Mouse (Mus musculus) c-Kit-positive CD71-negative TER-119-negative erythroid progenitor cells, embryonic 14.5 days (primary cell): Measurements from ENCODE around the gene Eps8.

ENCODE experiments used
- DNase-seq: peaks from one replicate; pipeline ENCODE4 v3.0.0-alpha.2; 2013; ENCODE audit warnings: low read depth

Gene Eps8

DNA sequence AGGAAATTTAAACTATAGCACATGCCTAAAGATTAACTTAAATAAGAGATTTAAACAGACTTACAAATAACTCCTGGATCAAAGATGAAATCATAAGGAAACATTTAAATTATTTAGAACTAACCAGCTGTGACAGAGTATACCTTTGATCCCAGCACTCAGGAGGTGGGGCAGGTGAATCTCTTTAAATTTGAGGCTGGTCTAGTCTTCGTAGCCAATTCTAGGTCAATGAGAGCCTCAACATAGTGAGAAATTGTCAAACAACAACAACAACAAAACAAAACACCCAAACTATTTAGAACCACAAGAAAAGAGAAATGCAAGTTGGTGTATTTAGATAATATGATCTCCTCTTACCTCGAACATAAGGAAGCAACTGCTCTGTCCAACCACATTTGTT lies at the start of gene Eps8:
Eps8 (minus strand) TSS at position 101 of the 400 bp plus-strand sequence.
- DNase-seq = no peak

DNA sequence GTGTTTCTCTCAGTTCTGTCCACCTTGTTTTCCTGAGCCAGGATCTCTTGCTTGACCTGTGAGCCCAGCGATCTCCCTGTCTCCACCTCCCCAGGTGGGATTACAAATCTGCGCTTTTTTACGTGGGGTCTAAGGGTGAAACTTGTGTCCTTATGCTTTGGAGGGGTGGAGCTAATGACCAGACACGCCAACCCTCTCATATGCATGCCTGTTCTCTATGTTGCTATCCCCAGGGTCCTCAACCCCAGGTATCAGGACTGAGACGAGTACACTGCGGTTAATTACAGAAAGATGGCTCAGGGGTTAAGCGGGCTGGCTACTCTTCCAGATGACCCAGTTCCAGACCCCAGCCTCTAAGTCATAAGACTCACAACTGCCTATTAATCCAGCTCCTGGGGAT lies 48.8 kb upstream of the Eps8 start:
- DNase-seq = no peak

DNA sequence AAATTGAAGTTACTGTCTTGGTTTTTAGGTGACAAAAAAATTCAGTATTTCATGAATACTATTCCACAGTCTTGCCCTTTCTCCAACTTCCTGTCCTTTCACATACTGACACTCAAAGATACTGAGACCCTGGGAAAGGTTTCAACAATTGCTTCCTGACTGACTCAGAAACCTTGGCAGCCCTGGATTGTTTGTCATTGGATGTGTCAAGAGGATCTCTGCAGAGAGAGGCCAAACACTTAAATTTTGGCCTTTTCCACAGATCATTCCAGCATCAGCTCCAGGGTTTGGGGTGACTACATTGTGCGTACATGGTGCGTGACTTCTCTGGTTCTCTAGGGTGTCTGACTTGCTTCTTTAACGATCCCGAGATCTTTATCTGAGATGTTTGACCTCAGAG lies 48.2 kb upstream of the Eps8 start:
- DNase-seq = no peak

DNA sequence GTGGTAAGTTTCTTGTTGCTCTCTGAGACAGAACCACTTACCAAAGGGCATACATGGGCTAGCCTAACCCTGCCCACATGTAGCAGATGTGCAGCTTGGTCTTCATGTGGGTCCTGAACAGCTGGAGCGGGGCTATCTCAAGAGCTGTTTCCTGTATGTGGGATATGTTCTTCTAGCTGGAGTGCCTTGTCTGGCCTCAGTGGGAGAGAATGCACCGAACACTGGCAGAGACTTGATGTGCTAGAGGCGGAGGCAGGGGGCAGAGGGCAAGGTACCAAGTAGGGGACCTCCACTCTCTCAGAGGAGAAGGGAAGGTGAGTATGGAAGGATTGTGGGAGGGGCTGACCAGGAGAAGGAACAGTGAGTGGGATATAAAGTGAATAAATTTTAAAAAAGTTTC lies 47.5 kb upstream of the Eps8 start:
- DNase-seq = no peak

DNA sequence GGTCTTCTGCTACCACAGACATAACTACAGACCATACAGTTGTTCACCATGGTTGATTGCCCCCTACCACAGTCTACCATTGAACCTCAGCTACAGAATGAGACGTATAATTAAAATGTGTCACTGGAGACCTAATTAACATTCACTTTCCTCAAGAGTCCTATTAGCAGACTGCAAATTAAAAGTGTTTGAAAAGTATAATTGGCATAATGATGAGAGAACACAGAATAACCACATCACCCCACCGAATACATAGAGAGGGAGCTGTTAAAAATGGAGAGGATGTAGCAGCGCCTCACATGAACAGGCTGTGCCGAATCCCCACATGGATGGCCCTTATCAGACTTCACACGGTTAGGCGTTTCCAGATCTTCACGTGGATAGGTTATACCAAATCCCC lies 44.8 kb upstream of the Eps8 start:
- DNase-seq = no peak

DNA sequence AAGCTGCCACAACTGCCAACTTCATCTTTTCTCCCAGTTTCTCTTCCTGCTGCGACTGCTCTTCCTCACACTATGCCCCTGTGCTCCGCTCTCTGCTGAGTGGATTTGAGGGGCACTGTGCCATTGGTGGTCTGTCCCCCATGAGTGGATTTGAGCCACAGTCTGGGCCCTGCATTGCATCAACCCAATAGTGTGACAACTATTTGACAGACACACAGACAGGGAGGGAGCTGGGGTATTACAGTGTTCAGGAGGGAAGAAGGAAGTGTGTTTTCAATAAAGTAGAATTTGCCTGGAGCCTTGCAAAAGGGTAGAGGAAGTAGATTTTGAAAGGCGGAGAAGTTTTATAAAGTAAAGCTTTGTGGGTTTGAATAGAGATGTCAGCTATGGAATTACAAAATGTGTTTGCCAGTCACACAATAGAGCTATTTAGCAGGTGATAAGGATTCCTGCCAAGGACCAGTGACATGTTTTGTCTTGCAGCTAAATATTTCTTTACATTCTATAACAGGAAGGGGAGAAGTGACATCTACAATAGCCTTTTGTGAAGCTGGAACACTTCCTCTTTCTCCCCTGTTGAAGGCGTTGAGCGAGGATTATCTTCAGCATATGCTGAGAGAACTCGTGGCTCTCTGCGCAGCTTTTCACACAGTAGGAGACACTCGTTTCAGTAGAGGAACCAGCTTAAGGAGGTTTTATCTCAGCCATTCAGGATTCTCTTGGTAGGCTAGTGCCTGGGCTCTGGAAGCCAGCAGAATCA lies 41.9 kb upstream of the Eps8 start:
- DNase-seq = peak; percentile 7

DNA sequence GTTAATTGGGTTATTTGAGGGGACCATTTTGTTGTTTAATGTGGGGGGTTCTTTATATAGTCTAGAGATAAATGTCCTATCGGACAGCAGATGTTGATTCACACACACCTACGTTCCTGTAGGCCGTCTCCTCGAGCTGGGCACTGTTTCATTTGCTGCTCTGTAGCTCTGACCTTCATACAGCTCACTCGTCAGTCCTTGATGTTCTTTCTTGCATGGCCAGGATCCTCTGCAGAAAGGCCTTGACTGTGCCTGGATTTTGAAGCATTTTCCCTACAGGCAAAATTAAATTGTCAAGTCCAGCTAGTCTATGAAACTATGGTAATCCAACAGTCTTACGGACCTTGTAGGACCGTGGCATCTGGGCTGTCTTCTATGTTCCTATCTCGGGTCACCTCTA lies 40.4 kb upstream of the Eps8 start:
- DNase-seq = no peak

DNA sequence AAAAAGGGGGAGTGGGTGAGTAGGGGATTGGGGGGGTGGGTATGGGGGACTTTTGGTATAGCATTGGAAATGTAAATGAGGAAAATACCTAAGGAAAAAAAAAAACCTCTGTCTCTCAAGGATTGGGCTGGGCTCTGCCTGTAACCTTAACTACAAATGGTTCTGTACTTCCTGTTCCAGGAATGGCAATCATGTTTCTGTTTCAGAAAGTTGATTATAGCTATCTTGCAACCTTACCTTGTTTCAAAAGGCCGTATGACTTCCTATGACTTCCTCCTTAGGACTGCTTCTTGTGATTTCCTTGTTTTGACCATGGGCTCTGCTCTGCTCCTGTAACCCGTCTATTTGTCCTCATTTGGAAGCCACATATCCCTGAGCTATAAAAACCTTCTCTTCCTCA lies 39.6 kb upstream of the Eps8 start:
- no peak for DNase-seq

DNA sequence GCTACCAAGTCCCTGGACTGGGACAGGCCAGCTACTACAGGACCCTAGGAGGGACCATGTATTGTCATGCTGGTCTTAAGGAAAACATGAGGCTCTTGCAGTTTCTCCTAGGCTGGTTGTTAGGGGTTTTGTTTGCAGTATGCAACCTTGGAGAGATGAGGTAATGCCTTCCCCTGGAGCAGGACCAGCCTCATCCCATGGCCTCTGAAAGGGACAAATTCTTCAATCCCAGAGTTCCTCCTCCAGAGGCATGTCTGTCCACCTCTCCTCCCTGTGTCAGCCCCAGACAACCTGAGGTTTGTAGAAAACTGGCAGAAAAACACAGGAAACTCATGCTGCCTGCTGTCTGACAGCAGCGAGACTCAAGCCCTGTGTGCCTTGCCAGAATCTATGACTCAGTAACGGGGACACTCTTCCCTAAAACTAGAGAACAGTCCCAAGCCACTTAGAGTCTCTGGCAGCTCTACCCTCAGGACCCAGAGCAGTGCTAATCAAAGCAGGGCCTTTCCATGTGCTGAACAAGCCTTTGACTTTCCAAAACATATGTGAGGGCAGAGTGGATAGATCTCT lies 36.0 kb upstream of the Eps8 start:
- no peak for DNase-seq

DNA sequence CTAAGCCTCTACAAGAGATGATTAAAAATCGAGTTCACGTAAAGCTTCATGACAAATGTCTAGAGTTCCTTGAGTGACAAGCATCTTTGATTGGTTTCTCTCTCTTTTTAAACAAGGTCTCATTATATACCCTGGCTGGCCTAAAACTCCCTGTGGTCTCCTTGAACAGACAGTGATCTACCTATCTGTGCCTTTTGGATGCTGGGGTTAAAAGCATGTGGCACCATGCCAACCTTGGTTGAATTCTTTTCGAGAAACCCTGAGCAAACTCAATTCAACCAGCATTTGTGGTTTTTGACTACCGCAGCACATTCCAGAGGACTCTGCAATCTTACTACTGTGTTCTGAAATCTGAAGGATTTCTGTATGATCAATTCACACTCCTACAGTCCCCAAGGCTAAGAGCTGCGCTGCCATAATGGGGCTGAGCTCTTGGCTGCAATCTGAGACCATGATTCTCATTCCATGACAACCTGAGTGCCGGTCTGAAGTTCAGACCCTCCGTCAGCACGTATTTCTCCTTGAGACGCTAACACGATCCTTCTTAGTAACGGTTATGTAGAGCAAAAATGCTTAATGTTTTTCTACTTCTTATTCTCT lies 33.9 kb upstream of the Eps8 start:
- DNase-seq = no peak

DNA sequence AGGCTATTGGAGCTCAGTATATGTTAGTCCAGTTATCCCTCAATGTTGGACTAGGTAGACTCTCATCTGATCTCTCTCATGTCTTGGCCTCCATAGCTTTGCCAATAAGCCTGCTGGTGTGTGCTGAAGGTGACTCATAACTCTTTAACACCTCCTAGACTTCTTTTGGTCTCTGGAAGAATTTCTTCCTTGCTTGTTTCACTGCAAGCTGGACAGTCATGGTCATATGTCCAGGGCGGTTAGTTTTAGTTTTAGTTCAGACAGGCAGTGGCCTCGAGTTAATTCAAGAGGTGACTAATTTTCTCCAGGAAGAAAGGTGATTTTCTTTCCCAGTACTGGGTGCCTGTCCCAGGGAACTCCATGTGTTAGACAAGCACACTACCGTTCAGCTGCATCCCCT lies 33.4 kb upstream of the Eps8 start:
- no peak for DNase-seq

DNA sequence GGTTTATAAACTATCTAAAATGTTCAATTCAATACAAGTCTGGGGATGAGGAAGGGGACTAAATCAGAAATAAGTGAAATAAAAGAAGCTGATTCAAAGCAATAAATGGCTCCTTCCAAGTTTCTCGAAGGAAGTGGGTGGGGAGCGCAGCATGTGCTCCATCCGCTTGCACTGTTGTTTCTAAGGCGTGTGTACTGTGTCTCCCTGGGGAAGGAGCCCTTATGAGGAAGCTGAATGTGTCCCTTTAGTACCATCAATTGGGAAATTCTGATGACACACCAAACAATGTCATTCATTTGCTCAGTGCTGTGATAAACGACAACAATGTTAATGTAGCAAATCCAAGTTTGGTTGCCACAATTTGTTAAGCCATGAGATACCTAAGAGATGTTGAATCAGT lies 33.0 kb upstream of the Eps8 start:
- no peak for DNase-seq

DNA sequence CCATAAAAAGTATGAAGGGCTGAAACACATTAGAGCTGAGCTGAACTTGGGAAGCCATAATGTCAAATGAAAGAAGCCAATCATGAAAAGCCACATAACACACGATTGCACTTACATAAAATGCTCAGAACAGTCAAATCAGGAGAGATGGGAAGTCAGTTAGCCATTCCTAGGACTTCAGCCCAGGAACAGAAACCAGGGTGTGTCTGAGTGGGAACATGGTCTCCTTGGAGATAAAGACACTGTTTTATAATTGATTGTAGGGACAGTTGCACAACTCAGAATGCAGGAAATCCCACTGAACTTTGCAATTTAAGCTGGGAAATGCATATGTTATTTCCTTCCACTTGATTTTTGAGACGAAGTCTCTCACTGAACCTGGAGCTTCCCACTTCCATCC lies 28.0 kb upstream of the Eps8 start:
- no peak for DNase-seq

DNA sequence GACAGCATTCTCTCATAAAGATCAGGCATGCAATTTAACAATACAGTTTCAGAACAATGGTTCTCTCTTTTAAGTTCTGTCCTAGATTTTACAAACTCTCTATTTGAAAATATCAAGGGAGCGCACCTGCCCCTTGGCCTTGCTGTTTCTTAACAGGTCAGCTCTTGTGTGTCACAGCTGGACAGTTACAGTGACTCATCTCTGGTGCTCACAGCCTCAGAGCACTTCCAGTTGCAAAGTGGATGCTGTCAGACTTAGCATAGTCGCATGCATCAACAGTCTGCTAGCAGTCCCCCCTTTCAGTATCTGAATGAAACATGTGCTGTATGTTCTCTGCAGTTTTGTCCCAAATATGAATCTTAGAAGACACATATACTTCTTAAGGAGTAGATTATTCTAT lies 26.3 kb upstream of the Eps8 start:
- no peak for DNase-seq

DNA sequence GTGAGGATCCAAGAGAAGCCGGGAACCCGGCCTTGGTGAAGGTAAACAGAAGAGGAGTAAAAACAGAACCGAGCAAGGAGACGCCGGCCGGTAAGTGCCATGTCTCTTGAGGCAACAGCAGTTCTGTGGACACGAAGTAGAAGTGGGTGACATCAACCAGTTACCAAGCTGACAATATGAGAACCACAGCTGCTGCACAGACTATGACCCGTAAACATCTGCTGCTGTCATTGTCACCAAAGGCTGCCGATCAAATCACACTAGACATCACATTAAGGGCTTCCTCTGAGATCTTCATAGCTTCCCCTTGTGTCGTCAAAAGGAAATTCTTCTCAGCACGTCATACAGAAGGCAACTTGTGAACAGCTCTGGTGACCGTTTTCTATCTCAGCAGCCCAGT lies 21.9 kb upstream of the Eps8 start:
- DNase-seq = no peak

DNA sequence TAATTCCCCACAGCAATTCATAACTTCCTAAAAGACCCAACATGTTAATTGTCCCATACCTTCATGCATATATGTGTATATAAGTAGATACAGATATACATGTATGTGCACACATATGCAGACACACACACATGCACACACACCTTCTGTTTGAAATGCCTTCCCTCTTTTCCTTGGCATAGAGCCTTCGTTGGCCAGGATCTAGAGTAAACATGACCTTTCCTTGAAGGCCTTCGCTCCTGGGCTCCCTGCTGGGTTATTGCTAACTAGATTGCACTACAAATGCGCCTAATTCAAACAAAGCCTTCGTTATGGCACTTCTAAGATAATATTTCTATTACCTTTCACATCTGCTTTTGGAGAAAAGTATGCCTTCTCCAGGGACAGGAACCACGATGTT lies 20.9 kb upstream of the Eps8 start:
- no peak for DNase-seq

DNA sequence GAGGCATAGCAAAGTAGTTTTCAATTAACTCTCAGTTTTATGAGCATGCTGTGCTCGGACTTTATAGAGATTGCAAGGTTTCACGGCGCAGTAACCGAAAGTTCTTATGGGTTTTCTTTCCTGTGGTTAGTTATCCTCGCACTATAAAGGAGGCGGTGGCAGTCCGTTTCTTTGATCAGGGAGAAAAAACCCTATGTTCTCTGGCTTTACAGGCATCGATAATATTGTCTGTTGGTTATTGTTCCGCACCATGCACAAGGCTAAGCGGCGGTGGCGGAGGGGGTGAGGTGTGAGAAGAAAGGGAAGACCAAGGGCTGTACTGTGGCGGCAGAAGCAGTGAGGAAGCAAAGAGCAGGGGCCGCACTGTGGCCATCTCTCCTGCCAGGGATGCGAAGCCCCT lies 18.6 kb upstream of the Eps8 start:
- DNase-seq = no peak

DNA sequence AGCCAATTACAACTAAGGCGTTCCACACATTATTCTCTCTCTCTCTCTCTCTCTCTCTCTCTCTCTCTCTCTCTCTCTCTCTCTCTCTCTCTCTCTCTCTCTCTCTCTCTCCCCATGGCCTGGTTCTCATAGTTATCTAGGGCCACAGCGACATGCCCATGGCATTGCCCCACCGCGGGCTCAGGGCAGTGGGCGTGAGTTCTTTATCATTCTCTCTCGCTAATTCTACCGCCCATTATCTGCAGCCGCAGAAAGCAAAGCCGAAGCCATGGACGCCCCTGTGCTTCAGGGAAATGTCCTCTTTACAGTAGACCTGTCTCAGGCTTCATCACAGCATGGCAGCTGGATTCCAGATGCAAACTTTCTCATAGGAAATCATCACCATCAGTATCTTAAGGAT lies 16.9 kb upstream of the Eps8 start:
- no peak for DNase-seq

DNA sequence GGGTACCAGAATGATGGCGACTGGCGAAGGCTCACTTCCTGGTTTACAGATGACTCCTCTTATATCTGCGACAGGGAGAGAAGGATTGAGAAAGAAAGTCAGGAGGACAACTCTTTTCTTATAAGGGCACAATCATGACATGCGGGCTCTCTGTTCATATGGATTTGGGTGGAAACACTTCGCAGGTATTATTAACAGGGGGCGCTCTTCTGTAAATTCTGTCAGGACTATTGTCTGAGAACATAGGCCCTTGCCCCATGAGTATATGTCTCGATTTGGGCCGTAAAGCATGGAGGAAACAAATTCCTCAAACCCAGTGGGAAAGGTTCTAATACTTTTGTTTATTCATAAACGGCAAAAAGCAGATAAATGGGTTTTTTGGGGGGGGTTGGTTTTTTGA lies 16.1 kb upstream of the Eps8 start:
- DNase-seq = no peak

DNA sequence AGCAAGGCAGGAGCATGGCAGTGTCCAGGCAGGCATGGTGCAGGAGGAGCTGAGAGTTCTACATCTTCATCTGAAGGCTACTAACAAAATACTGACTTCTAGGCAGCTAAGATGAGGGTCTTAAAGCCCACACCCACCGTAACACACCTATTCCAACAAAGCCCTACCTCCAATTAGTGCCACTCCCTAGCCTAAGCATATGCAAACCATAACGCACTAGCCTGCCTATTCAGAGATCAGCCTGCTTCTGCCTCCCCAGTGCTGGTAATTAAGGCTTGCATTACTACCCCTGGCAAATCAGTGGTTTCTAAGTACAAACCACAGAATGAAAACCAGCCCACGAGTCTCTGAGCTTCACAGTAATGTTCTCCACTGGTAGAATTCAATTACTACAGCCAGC lies 15.2 kb upstream of the Eps8 start:
- no peak for DNase-seq

DNA sequence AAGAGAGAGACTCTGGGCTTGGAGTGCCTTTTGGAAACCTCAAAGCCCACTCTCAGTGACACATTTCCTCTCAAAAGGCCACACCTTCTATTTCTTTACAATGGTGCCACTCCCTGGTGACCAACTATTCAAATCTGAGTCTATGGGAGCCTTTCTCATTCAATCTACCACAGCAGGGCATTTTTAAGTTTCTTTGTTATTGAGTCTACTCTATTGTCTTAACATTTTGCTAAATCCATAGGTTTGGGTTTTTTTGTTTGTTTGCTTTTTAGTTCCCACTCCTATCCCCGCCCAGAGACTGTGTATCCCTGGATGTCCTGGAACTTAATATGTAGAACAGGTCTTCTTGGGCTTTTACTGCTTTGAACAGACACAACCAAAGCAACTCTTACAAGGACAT lies 14.8 kb upstream of the Eps8 start:
- DNase-seq = no peak

DNA sequence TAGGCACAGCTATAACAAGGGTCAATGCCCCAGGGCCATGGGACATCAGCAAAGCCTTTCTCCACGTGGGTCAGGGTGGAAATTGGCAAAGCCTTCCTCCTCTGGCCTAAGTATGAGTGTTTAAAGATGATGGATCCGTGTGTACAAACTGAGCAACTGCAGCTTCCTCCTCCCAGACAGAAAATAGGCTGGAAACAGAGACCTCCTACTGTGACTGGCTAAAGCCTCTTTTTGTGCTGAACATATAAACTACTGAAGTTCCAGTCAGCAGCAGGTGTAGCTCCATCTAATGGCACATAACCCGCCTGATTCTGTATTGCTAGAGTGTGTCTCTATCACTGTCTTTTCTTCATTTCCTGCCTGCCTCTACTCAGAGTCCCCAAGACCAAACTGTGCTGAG lies 13.7 kb upstream of the Eps8 start:
- DNase-seq = no peak

DNA sequence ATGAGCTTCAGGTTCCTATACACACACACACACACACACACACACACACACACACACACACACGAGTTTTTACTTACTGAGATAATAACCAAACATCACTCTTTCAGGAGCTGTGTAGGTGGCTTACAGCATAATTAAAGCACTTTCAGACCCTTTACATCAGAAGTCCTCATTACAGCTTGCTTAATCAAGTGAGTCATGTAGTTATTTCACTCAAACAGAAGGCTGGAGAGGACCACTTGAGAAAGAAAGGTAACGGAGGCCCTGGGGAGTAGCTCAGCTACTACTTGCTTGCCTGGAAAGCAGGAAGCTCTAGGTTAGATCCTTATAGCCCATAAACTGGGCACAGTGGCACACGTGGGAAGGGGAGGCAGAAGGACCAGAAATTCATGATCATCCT lies 13.0 kb upstream of the Eps8 start:
- DNase-seq = no peak

DNA sequence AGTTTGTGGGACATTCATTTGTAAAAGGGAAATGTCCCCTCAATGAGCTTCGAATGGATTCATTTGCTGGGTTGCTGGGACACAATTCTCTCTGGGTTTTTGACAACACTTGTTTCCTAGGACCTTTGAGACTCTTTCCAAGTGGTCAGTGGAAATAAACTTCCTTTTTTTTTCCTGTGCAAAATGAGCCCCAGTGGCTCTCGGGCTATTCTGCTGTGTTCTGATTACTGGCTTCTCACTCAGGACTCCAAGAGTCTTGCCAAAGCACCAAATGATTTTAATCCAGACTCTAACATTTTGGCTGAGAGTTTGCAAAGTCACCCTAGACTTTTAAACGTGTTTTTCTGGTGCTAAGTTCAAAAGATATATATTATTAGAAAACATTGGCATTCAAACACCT lies 10.3 kb upstream of the Eps8 start:
- no peak for DNase-seq
